Mouse (Mus musculus) kidney, embryonic 16.5 days (tissue): ENCODE data around the gene Ociad2. TPM values are rescaled to one million over a fixed set of nuclear protein-coding genes. Genes with fewer than 3 reads are reported as not detected.
A peak's percentile ranks its signal among the peaks of the same experiment; 100 is the strongest.

ENCODE experiments used
- ATAC-seq: fragments of 200-750 bp; cut with Nextera tagmentation; 2 replicates; pipeline ENCODE4 v1.8.0; 2017; ENCODE audit warnings: moderate TSS enrichment; ENCODE audit not compliant: low FRiP score, low TSS enrichment
- H3K27ac ChIP-seq: fragments of 300-500 bp; sonication (generic); 2 replicates; pipeline ENCODE4 v1.5.1; 2014; ENCODE audit warnings: low read length
- H3K27me3 ChIP-seq: fragments of 300-500 bp; sonication (generic); 2 replicates; pipeline ENCODE4 v1.6.1; 2014; ENCODE audit warnings: low read length, control low read depth, mixed read lengths; ENCODE audit not compliant: insufficient read depth
- H3K36me3 ChIP-seq: fragments of 300-500 bp; sonication (generic); 2 replicates; pipeline ENCODE4 v1.6.1; 2014; ENCODE audit warnings: low read length, control low read depth, mixed read lengths; ENCODE audit not compliant: insufficient read depth
- H3K4me1 ChIP-seq: fragments of 300-500 bp; sonication (generic); 2 replicates; pipeline ENCODE4 v1.6.1; 2014; ENCODE audit warnings: low read length, control low read depth, mixed read lengths; ENCODE audit not compliant: insufficient read depth
- H3K4me2 ChIP-seq: fragments of 300-500 bp; sonication (generic); replicated peaks from 2 replicates; pipeline ENCODE4 v1.6.1; 2014; ENCODE audit warnings: low read depth, low read length
- H3K4me3 ChIP-seq: fragments of 300-500 bp; sonication (generic); 2 replicates; pipeline ENCODE4 v1.5.1; 2014; ENCODE audit warnings: mild to moderate bottlenecking, low read length
- H3K9ac ChIP-seq: fragments of 300-500 bp; sonication (generic); replicated peaks from 2 replicates; pipeline ENCODE4 v1.6.1; 2014; ENCODE audit warnings: low read length
- H3K9me3 ChIP-seq: fragments of 300-500 bp; sonication (generic); 2 replicates; pipeline ENCODE4 v1.6.1; 2016; ENCODE audit warnings: low read length, control low read depth
- WGBS: fragments of 180-500 bp; shearing (Covaris S2); extraction: QIAGEN DNeasy Blood & Tissue Kit; methylation state at CpG from one replicate; pipeline ENCODE4 v1.1.7; 2014; 5-methylcytosine and 5-hydroxymethylcytosine counted together
- polyA plus RNA-seq: library from polyadenylated mRNA; unstranded; fragments of >200 nt; fragmentation: Nextera tagmentation; extraction: Ambion mirVana; gene quantifications from 2 replicates; pipeline ENCODE4 v1.2.1, GENCODE M21; 2015

Gene Ociad2
- polyA plus RNA-seq, 1 experiment from 2014 or later: 11.4 TPM

DNA sequence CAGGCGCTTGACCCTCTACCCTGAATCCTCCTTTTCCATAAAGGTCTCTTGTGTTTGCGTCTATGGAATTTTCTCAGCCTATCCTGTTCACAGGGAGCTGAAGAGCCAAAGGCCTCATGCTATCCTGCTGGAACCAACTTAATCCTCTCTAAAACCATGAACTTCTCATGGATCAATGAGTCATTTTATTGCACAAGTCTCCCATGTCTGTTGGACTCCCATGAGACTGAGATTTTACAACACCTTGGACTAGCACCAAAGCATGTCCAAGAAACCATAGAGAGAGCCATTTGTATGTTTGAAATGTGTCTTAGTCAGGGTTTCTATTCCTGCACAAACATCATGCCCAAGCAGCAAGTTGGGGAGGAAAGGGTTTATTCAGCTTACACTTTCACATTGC is 26.2 kb downstream of the Ociad2 start:
- ATAC-seq: no peak
- H3K36me3 ChIP-seq: peaks cover 54% of the 10 kb centered on the region
- no peak overlapping the region for H3K9ac ChIP-seq
- no peak overlapping the region for H3K4me3 ChIP-seq
- H3K4me1 ChIP-seq: no peaks in the 10 kb centered on the region
- H3K4me2 ChIP-seq: no peak overlapping the region
- no peaks in the 10 kb centered on the region for H3K27me3 ChIP-seq
- WGBS: 98% methylated on average over 2 of the region's 2 CpGs
- H3K27ac ChIP-seq: no peak overlapping the region
- H3K9me3 ChIP-seq: no peaks in the 10 kb centered on the region

GRCm38 (mm10) chr5:73313591-73313990 is 27.2 kb downstream of the Ociad2 start:
- H3K27me3 ChIP-seq: no peaks in the 10 kb centered on the region
- no peak overlapping the region for H3K9ac ChIP-seq
- no peaks in the 10 kb centered on the region for H3K9me3 ChIP-seq
- H3K27ac ChIP-seq: no peak overlapping the region
- H3K4me3 ChIP-seq: no peak overlapping the region
- H3K4me1 ChIP-seq: no peaks in the 10 kb centered on the region
- peaks cover 61% of the 10 kb centered on the region for H3K36me3 ChIP-seq
- ATAC-seq: no peak
- no peak overlapping the region for H3K4me2 ChIP-seq
- 92% methylated on average over 10 of the region's 10 CpGs for WGBS

GRCm38 (mm10) chr5:73311458-73311857 is 29.4 kb downstream of the Ociad2 start:
- ATAC-seq: no peak
- no peaks in the 10 kb centered on the region for H3K27me3 ChIP-seq

DNA sequence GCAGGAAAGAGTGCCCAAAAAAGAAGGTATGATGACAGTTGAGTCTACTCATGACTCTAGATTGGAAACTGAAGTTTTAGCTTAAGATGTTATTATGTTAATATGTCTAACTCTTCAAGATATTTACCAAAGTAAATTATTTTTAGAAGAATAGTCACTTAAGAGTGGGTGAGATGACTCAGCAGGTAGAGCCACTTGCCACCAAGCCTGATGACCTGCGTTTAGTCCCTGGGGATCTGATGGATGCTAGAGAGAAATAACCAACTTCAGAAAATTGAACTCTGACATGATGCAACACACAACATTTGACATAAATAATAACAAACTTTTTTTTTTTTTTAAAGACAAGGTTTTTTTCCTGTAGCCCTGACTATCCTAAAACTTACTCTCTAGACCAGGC is 30.4 kb downstream of the Ociad2 start:
- H3K27ac ChIP-seq: no peak overlapping the region
- H3K27me3 ChIP-seq: no peaks in the 10 kb centered on the region
- no peak for ATAC-seq
- H3K9ac ChIP-seq: no peak overlapping the region
- no peaks in the 10 kb centered on the region for H3K9me3 ChIP-seq
- WGBS: 84% methylated on average over 1 of the region's 1 CpGs
- no peaks in the 10 kb centered on the region for H3K4me1 ChIP-seq
- no peak overlapping the region for H3K4me2 ChIP-seq
- no peak overlapping the region for H3K4me3 ChIP-seq
- peaks cover 64% of the 10 kb centered on the region for H3K36me3 ChIP-seq

More at GRCm38 (mm10) chr5:73311458-73311857, 29.4 kb downstream of the Ociad2 start:
- no peaks in the 10 kb centered on the region for H3K9me3 ChIP-seq
- H3K36me3 ChIP-seq: peaks cover 70% of the 10 kb centered on the region
- no peak overlapping the region for H3K9ac ChIP-seq
- no peak overlapping the region for H3K4me2 ChIP-seq
- no peaks in the 10 kb centered on the region for H3K4me1 ChIP-seq
- H3K4me3 ChIP-seq: no peak overlapping the region
- WGBS: 97% methylated on average over 5 of the region's 5 CpGs
- H3K27ac ChIP-seq: no peak overlapping the region

- Histone ChIP-seq H3K4me1 (no peaks in the 10 kb centered on the region), H3K9me3 (no peaks in the 10 kb centered on the region), H3K27me3 (no peaks in the 10 kb centered on the region), H3K4me2 (no peak overlapping the region), H3K4me3 (no peak overlapping the region), H3K9ac (no peak overlapping the region), H3K36me3 (peaks cover 63% of the 10 kb centered on the region), H3K27ac (no peak overlapping the region)
- 82% methylated on average over 4 of the region's 4 CpGs for whole genome bisulfite sequencing
- no peak for ATAC-seq
These were observed 31.3 kb downstream of the Ociad2 start for GRCm38 (mm10) chr5:73309496-73309895.

- no peak overlapping the region for H3K9ac ChIP-seq
- no peaks in the 10 kb centered on the region for H3K9me3 ChIP-seq
- H3K36me3 ChIP-seq: peaks cover 57% of the 10 kb centered on the region
- 95% methylated on average over 3 of the region's 3 CpGs for WGBS
- H3K4me1 ChIP-seq: no peaks in the 10 kb centered on the region
- no peaks in the 10 kb centered on the region for H3K27me3 ChIP-seq
- ATAC-seq: no peak
- no peak overlapping the region for H3K4me2 ChIP-seq
- H3K4me3 ChIP-seq: no peak overlapping the region
- H3K27ac ChIP-seq: no peak overlapping the region
These were observed 33.5 kb downstream of the Ociad2 start for GRCm38 (mm10) chr5:73307297-73307696.

GRCm38 (mm10) chr5:73306486-73306885 is 34.3 kb downstream of the Ociad2 start:
- ATAC-seq: no peak
- Histone ChIP-seq H3K4me2 (no peak overlapping the region), H3K4me3 (no peak overlapping the region), H3K9me3 (no peaks in the 10 kb centered on the region), H3K9ac (no peak overlapping the region), H3K27me3 (no peaks in the 10 kb centered on the region), H3K4me1 (no peaks in the 10 kb centered on the region), H3K36me3 (peaks cover 62% of the 10 kb centered on the region), H3K27ac (0 out of 2 replicates have a peak overlapping the region, but pooled peaks have one; percentile 7)
- WGBS: 94% methylated on average over 6 of the region's 6 CpGs

DNA sequence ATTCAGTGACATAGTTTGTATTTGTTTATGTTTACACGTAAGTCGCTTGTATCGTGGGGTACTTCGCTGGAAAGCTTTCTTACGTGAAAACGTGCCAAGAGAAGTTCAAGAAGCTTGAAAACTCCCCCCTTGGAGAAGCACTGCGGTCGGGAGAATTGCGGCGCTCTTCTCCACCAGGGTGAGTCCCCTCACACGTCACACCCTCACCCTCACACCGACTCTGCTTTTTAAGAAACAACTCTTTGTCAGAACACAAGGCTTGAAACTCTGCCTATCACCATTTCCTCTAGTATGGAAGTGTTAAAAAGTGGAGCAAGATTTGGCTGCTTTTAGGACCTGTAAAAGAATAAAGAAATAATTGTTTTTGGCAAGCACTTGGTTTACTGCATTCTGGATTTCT is 36.3 kb downstream of the Ociad2 start:
- no peak overlapping the region for H3K4me3 ChIP-seq
- no peaks in the 10 kb centered on the region for H3K9me3 ChIP-seq
- no peak for ATAC-seq
- peaks cover 62% of the 10 kb centered on the region for H3K36me3 ChIP-seq
- no peak overlapping the region for H3K9ac ChIP-seq
- no peaks in the 10 kb centered on the region for H3K4me1 ChIP-seq
- no peak overlapping the region for H3K27ac ChIP-seq
- 85% methylated on average over 12 of the region's 12 CpGs for WGBS
- no peak overlapping the region for H3K4me2 ChIP-seq
- H3K27me3 ChIP-seq: no peaks in the 10 kb centered on the region

DNA sequence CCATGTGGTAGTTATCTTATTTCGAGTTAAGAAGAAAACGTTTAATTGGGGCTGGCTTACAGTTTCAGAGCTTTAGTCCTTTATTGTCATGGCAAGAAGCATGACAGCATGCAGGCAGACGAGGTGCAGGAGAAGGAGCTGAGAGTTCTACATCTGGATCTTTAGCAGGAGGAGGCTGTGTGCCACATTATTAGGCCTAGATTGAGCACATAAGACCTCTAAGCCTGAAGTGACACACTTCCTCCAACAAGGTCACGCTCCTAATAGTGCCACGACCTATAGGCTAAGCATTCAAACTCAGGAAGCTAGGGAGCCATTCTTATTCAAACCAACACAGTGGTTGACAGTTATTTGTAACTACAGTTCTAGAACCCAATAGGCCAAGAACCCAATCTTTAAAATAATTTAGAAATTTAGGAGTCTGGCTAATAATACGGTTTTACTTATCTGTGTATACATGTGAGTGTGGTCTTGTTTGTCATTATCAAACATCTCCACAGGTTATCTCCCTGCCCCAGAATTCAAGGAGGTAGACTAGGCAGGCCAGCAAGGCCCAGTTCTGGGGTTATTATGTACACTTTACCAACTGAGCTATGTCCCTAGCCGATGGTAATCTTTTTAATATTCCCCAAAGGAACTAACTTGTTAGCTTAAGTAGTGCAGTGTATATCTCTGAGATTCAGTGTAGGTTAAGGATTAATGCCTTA is 39.1 kb downstream of the Ociad2 start:
- Histone ChIP-seq H3K9me3 (no peaks in the 10 kb centered on the region), H3K4me1 (no peaks in the 10 kb centered on the region), H3K9ac (no peak overlapping the region), H3K36me3 (peaks cover 51% of the 10 kb centered on the region), H3K4me2 (no peak overlapping the region), H3K4me3 (no peak overlapping the region), H3K27me3 (no peaks in the 10 kb centered on the region), H3K27ac (no peak overlapping the region)
- ATAC-seq: no peak
- 87% methylated on average over 7 of the region's 7 CpGs for WGBS

DNA sequence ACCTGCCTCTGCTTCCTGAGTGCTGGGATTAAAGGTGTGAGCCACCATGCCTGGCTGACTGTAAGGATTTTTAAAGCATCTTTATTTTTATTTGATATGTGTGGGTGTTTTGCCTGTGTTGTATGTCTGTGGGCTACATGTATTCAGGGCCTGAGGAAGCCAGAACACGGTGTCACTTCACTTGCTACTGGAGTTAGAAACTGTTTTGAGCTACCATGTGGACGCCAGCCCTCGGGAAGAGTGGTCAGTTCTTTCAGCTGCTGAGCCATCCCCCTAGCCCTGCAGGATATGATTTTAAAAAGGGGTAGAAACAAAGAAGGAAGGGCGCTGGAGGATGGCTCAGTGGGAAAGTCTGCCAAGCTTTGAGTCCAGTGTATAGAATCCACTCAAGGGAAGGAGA is 44.9 kb downstream of the Ociad2 start:
- peaks cover 16% of the 10 kb centered on the region; the same call in 1 of the 2 replicates for H3K4me1 ChIP-seq

More for the DNA sequence above, 44.9 kb downstream of the Ociad2 start:
- no peak for ATAC-seq
- H3K9me3 ChIP-seq: no peaks in the 10 kb centered on the region
- H3K27ac ChIP-seq: no peak overlapping the region
- no peak overlapping the region for H3K4me3 ChIP-seq
- no peaks in the 10 kb centered on the region for H3K27me3 ChIP-seq
- H3K36me3 ChIP-seq: peaks cover 24% of the 10 kb centered on the region
- H3K4me2 ChIP-seq: no peak overlapping the region
- WGBS: 91% methylated on average over 4 of the region's 4 CpGs
- H3K9ac ChIP-seq: no peak overlapping the region
